Mouse (Mus musculus) liver, embryonic 14.5 days (tissue): ENCODE data around the gene 4930426L09Rik. TPM values are rescaled to one million over a fixed set of nuclear protein-coding genes. Genes with fewer than 3 reads are reported as not detected.
A peak's percentile ranks its signal among the peaks of the same experiment; 100 is the strongest.

ENCODE experiments used
- ATAC-seq: fragments of 200-750 bp; cut with Nextera tagmentation; 2 replicates; pipeline ENCODE4 v1.8.0; 2017; ENCODE audit warnings: moderate number of reproducible peaks, mild to moderate bottlenecking, moderate library complexity; ENCODE audit not compliant: insufficient read depth
- DNase-seq, 3 experiments: peaks; one replicate each; pipeline ENCODE4 v3.0.0-alpha.2; 2012 to 2013; ENCODE audit warnings: low read depth in 3 of 3, low spot score in 3 of 3
- H3K27ac ChIP-seq: fragments of 300-500 bp; sonication (generic); 2 replicates; pipeline ENCODE4 v1.5.1; 2014; ENCODE audit warnings: moderate library complexity, mild to moderate bottlenecking, control low read depth, inconsistent platforms
- H3K27me3 ChIP-seq: fragments of 300-500 bp; sonication (generic); 2 replicates; pipeline ENCODE4 v1.6.1; 2014; ENCODE audit warnings: mild to moderate bottlenecking, low read length, moderate library complexity; ENCODE audit not compliant: control insufficient read depth, insufficient read depth
- H3K36me3 ChIP-seq: fragments of 300-500 bp; sonication (generic); replicated peaks from 2 replicates; pipeline ENCODE4 v1.6.1; 2014; ENCODE audit warnings: low read depth; ENCODE audit not compliant: control insufficient read depth, insufficient read depth
- H3K4me1 ChIP-seq, 2 experiments: fragments of 200-500 bp in 1 of 2; fragments of 300-500 bp in 1 of 2; sonication (generic) in 1 of 2; replicated peaks; 2 replicates each; pipeline ENCODE4 v1.6.1; 2012 to 2014; ENCODE audit warnings: antibody characterized with exemption in 1 of 2, inconsistent platforms in 1 of 2, low read length in 1 of 2; ENCODE audit not compliant: control insufficient read depth in 2 of 2, insufficient read depth in 2 of 2
- H3K4me2 ChIP-seq: fragments of 300-500 bp; sonication (generic); 2 replicates; pipeline ENCODE4 v1.6.1; 2014; ENCODE audit warnings: low read depth, mild to moderate bottlenecking, control low read depth, moderate library complexity
- H3K4me3 ChIP-seq, 2 experiments: fragments of 200-500 bp in 1 of 2; fragments of 300-500 bp in 1 of 2; sonication (generic) in 1 of 2; 2 replicates each; pipeline ENCODE4 v1.5.1; 2012 to 2014; ENCODE audit warnings: low read depth in 2 of 2, low read length in 2 of 2, mild to moderate bottlenecking in 2 of 2, control low read depth in 1 of 2, inconsistent platforms in 1 of 2, moderate library complexity in 1 of 2; ENCODE audit not compliant: insufficient read depth in 1 of 2
- H3K9ac ChIP-seq: fragments of 300-500 bp; sonication (generic); replicated peaks from 2 replicates; pipeline ENCODE4 v1.6.1; 2014; ENCODE audit warnings: mild to moderate bottlenecking, control low read depth, moderate library complexity
- H3K9me3 ChIP-seq: fragments of 300-500 bp; sonication (generic); 2 replicates; pipeline ENCODE4 v1.6.1; 2016; ENCODE audit warnings: low read length, mixed read lengths; ENCODE audit not compliant: control insufficient read depth
- CTCF ChIP-seq: IDR thresholded peaks from 2 replicates; pipeline ENCODE4 v1.5.1; 2016; ENCODE audit warnings: antibody characterized with exemption, low read depth, control low read depth
- EP300 ChIP-seq: IDR thresholded peaks from 2 replicates; pipeline ENCODE4 v1.6.1; 2016; ENCODE audit warnings: antibody characterized with exemption, low read depth
- WGBS: fragments of 180-500 bp; shearing (Covaris S2); extraction: QIAGEN DNeasy Blood & Tissue Kit; methylation state at CpG from one replicate; pipeline ENCODE4 v1.1.7; 2014; ENCODE audit not compliant: insufficient replicate concordance; 5-methylcytosine and 5-hydroxymethylcytosine counted together
- polyA plus RNA-seq, 2 experiments: library from polyadenylated mRNA; depleted of rRNA in 1 of 2; stranded (reverse) in 1 of 2; unstranded in 1 of 2; fragments of >200 nt; fragmentation: Nextera tagmentation in 1 of 2; extraction: Ambion mirVana in 1 of 2; gene quantifications; 2 replicates each; pipeline versions ENCODE4 v1.2.1 to v1.2.3; 2012 to 2014

The 4930426L09Rik gene
- polyA plus RNA-seq, 2 experiments = 0.22 to 0.28 TPM

- WGBS = 8% methylated on average over 4 of the region's 4 CpGs
- Histone ChIP-seq H3K27me3 (no peaks in the 10 kb centered on the region), H3K4me3 (no peak overlapping the region), H3K4me2 (peak overlapping the region; percentile 52), H3K4me1 (peaks cover 65 to 75% of the 10 kb centered on the region in 2 experiments), H3K9me3 (no peaks in the 10 kb centered on the region), H3K27ac (peak overlapping the region; percentile 12), H3K9ac (peak overlapping the region; percentile 5), H3K36me3 (no peaks in the 10 kb centered on the region)
- peak; percentile 35; the same call in 1 of the 2 replicates for ATAC-seq
- no peak for TF ChIP-seq CTCF
- TF ChIP-seq EP300 = no peak
- no peak for DNase-seq
Observed at GRCm38 (mm10) chr2:18955022-18955421, 43.1 kb upstream of the 4930426L09Rik start.

DNA sequence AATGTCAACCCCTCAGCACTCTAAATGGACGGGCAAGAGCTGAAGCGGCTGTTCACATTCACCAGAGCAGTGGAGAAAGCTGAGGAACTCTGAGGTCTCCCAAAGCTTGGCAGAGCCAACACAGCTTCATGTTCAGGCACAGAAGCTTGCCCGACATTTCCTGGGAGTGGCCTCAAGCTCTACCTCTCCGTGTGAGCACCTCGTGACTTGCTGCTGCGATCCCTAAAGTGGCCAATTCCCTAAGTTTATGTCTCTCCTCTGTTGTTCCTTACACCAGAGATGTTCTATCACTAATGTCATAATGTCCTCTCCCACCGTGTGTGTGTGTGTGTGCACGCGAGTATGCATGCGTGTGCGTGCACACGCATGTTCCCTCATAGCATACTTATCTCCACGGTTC lies 42.5 kb upstream of the 4930426L09Rik start:
- peak overlapping the region; percentile 52 for H3K4me2 ChIP-seq
- peak overlapping the region; percentile 12 for H3K27ac ChIP-seq
- no peaks in the 10 kb centered on the region for H3K9me3 ChIP-seq
- ATAC-seq (no peak), DNase-seq (no peak)
- H3K27me3 ChIP-seq = no peaks in the 10 kb centered on the region
- H3K4me3 ChIP-seq = peak overlapping the region in 1 of 2 experiments; percentile 6; a peak in 1 of 4 replicates
- WGBS = 45% methylated on average over 13 of the region's 13 CpGs
- peak overlapping the region; percentile 9; the same call in 1 of the 2 replicates for H3K9ac ChIP-seq
- H3K36me3 ChIP-seq = no peaks in the 10 kb centered on the region
- TF ChIP-seq EP300 = no peak
- no peak for TF ChIP-seq CTCF
- H3K4me1 ChIP-seq = peaks cover 64 to 72% of the 10 kb centered on the region in 2 experiments

DNA sequence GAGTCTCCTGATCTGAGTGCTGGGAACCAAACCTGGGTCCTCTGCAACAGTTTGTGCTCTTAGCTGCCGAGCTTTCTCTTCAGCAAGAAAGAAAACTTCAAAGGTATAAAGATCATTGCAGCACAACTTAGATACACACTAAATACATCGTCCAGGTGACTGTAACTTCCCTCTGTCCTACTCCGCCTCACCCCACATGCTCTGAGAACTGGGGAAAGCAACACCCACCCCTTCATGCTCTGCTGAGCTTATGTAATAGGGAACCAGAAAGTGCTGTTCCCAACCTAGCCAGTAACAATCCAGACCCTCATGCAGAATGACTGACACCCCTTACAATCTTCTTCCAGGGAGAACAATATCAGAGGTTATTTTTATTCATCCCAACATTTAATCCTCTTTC lies 41.7 kb upstream of the 4930426L09Rik start:
- WGBS = 48% methylated on average over 3 of the region's 3 CpGs
- no peaks in the 10 kb centered on the region for H3K27me3 ChIP-seq
- peak overlapping the region; percentile 28; the same call in 1 of the 2 replicates for H3K4me2 ChIP-seq
- no peaks in the 10 kb centered on the region for H3K36me3 ChIP-seq
- H3K27ac ChIP-seq = no peak overlapping the region
- H3K4me3 ChIP-seq = no peak overlapping the region
- no peak overlapping the region for H3K9ac ChIP-seq
- TF ChIP-seq CTCF (no peak), EP300 (no peak)
- ATAC-seq (no peak), DNase-seq (no peak)
- H3K4me1 ChIP-seq = peaks cover 63 to 67% of the 10 kb centered on the region in 2 experiments
- no peaks in the 10 kb centered on the region for H3K9me3 ChIP-seq

DNA sequence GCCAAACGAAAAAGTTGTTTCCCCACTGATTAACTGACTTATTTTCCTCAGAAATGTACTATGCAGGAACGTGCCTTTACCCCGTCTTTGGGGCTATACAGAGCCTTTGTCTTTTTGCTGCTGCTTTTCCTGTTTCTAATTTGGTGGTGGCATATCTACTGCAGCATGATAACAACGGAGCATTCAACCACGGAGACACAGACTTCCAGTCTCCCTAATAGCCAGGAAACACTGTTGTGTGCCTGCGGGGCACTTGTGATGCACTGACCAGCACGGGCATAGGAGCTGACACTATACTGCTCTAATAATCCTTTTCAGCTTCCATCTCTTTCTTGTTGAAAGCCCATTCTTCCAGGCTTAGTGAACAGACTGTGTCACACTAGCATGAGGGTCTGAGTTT lies 41.2 kb upstream of the 4930426L09Rik start:
- H3K27me3 ChIP-seq = no peaks in the 10 kb centered on the region
- TF ChIP-seq CTCF (no peak), EP300 (no peak)
- DNase-seq = no peak
- no peaks in the 10 kb centered on the region for H3K36me3 ChIP-seq
- peaks cover 59 to 64% of the 10 kb centered on the region in 2 experiments for H3K4me1 ChIP-seq
- 8% methylated on average over 7 of the region's 7 CpGs for WGBS
- H3K4me3 ChIP-seq = no peak overlapping the region
- no peak overlapping the region; the same call in 1 of the 2 replicates for H3K27ac ChIP-seq
- H3K4me2 ChIP-seq = peak overlapping the region; percentile 28; the same call in 1 of the 2 replicates
- no peaks in the 10 kb centered on the region for H3K9me3 ChIP-seq
- ATAC-seq = peak; percentile 12; the same call in 1 of the 2 replicates
- H3K9ac ChIP-seq = peak overlapping the region; percentile 23

GRCm38 (mm10) chr2:18957459-18957858 lies 40.7 kb upstream of the 4930426L09Rik start:
- TF ChIP-seq CTCF (no peak), EP300 (no peak)
- ATAC-seq = no peak
- Histone ChIP-seq H3K36me3 (no peaks in the 10 kb centered on the region), H3K27me3 (no peaks in the 10 kb centered on the region), H3K9ac (no peak overlapping the region; the same call in 1 of the 2 replicates), H3K4me2 (peak overlapping the region; percentile 28; the same call in 1 of the 2 replicates), H3K27ac (no peak overlapping the region), H3K4me1 (peaks cover 54 to 63% of the 10 kb centered on the region in 2 experiments), H3K4me3 (no peak overlapping the region), H3K9me3 (no peaks in the 10 kb centered on the region)
- DNase-seq = no peak
- 50% methylated on average over 7 of the region's 7 CpGs for WGBS
